Mouse (Mus musculus): ENCODE results near the gene Dnajb1.
A peak's percentile ranks its signal among the peaks of the same experiment; 100 is the strongest.

- peak; percentile 61 for TF ChIP-seq CTCF (IDR thresholded peaks at IDR 0.05; ENCODE audit: control insufficient read depth, insufficient read depth, low read length)
- TF ChIP-seq POLR2A (IDR thresholded peaks at IDR 0.05; ENCODE audit: borderline replicate concordance, control insufficient read depth, low read depth, low read length): no peak
These were observed 42.1 kb upstream of the Dnajb1 start for GRCm38 (mm10) chr8:83565731-83566375.

All from bone marrow, adult 2 months (tissue).